8 mouse cellular contexts compared by ENCODE assay signal in genomic region chr17:35866281-35866831, GRCm38 (mm10). TPM values are rescaled to one million over a fixed set of nuclear protein-coding genes. Genes with fewer than 3 reads are reported as not detected.
DNase-seq lines count a peak whose midpoint lies in the region; ATAC-seq lines count a peak whose summit lies in the region.

No protein-coding gene starts in this region.

- no peaks in the 10 kb centered on the region for H3K27me3 ChIP-seq in heart, embryonic 11.5 days (ENCODE audit: control insufficient read depth, insufficient read depth, low read length)
- H3K27me3 ChIP-seq in stomach, embryonic 14.5 days (ENCODE audit: control insufficient read depth, insufficient read depth, low read length) = no peaks in the 10 kb centered on the region

- H3K9ac ChIP-seq in heart, embryonic 11.5 days (ENCODE audit: low read depth, low read length) = peak overlapping the region; percentile 90
- H3K9ac ChIP-seq in stomach, embryonic 14.5 days (replicated peaks; ENCODE audit: low read depth, low read length) = peak overlapping the region; percentile 74

- peak overlapping the region; percentile 98 for H3K4me2 ChIP-seq in heart, embryonic 11.5 days
- H3K4me2 ChIP-seq in stomach, embryonic 14.5 days (replicated peaks; ENCODE audit: low read depth, low read length) = peak overlapping the region; percentile 92

- peak overlapping the region; percentile 83 for H3K27ac ChIP-seq in heart, embryonic 11.5 days (ENCODE audit: low read depth, low read length)
- H3K27ac ChIP-seq in stomach, embryonic 14.5 days (ENCODE audit: low read length) = peak overlapping the region; percentile 96

- no peaks in the 10 kb centered on the region; the same call in 1 of the 2 replicates for H3K9me3 ChIP-seq in heart, embryonic 11.5 days (replicated peaks; ENCODE audit: control insufficient read depth, low read length)
- H3K9me3 ChIP-seq in stomach, embryonic 14.5 days (ENCODE audit: control insufficient read depth, low read depth, low read length) = no peaks in the 10 kb centered on the region

- peak overlapping the region; percentile 49 for H3K4me3 ChIP-seq in heart, embryonic 11.5 days (ENCODE audit: low read depth, low read length)
- H3K4me3 ChIP-seq in stomach, embryonic 14.5 days (ENCODE audit: low read depth, low read length) = peak overlapping the region; percentile 63

- peak; percentile 43 for ATAC-seq in heart, embryonic 11.5 days (replicated peaks; ENCODE audit: insufficient number of reproducible peaks, low FRiP score, low TSS enrichment)
- peak; percentile 48; the same call in 1 of the 2 replicates for ATAC-seq in stomach, embryonic 14.5 days (ENCODE audit: insufficient number of reproducible peaks, insufficient read depth, low FRiP score, low read depth)

- peaks cover 35% of the 10 kb centered on the region for H3K4me1 ChIP-seq in heart, embryonic 11.5 days (ENCODE audit: control insufficient read depth, insufficient read depth, low read length)
- H3K4me1 ChIP-seq in stomach, embryonic 14.5 days (ENCODE audit: control insufficient read depth, insufficient read depth, low read length) = peaks cover 37% of the 10 kb centered on the region; the same call in 1 of the 2 replicates

- DNase-seq in right cerebral cortex, postnatal 14 days = peak; percentile 44
- no peak for DNase-seq in right cerebral cortex, postnatal 36 days (ENCODE audit: low spot score in 2 of 2)
- DNase-seq in cerebellum, postnatal 4 days (ENCODE audit: low spot score in 2 of 2) = peak; percentile 35 to 57
- DNase-seq in kidney, postnatal 25 days = peak; percentile 59 to 84
- peak; percentile 65 for DNase-seq in mesoderm, embryonic 11.5 days (ENCODE audit: low read depth, low spot score)
- no peak for DNase-seq in T-cell, adult 2 months (ENCODE audit: low spot score)

- H3K36me3 ChIP-seq in heart, embryonic 11.5 days (ENCODE audit: control insufficient read depth, insufficient read depth, low read length) = peaks cover 8% of the 10 kb centered on the region
- H3K36me3 ChIP-seq in stomach, embryonic 14.5 days (ENCODE audit: control insufficient read depth, insufficient read depth, low read length) = no peaks in the 10 kb centered on the region

- WGBS in heart, embryonic 11.5 days (ENCODE audit: insufficient replicate concordance) = 0% methylated on average over 30 of the region's 38 CpGs
- whole genome bisulfite sequencing in stomach, embryonic 14.5 days = 0% methylated on average over 36 of the region's 38 CpGs

RNA-seq across cellular contexts. Expression of gene Ppp1r18, which starts 1.0 kb away (rescaled TPM):
- 21.3 and 25.0 TPM in 2 replicates for polyA plus RNA-seq in heart, embryonic 11.5 days (2014; fragmentation: Nextera tagmentation; extraction: Ambion mirVana)
- polyA plus RNA-seq in stomach, embryonic 14.5 days (2014; fragmentation: Nextera tagmentation; extraction: Ambion mirVana) = 18.8 and 20.1 TPM in 2 replicates

RNA-seq across cellular contexts. Expression of gene Nrm, which starts 5.2 kb away (rescaled TPM):
- 44.5 and 48.1 TPM in 2 replicates for polyA plus RNA-seq in heart, embryonic 11.5 days (2014; fragmentation: Nextera tagmentation; extraction: Ambion mirVana)
- polyA plus RNA-seq in stomach, embryonic 14.5 days (2014; fragmentation: Nextera tagmentation; extraction: Ambion mirVana) = 65.3 and 67.1 TPM in 2 replicates

RNA-seq across cellular contexts. Expression of gene Dhx16, which starts 13.3 kb away (rescaled TPM):
- 23.8 and 25.9 TPM in 2 replicates for polyA plus RNA-seq in heart, embryonic 11.5 days (2014; fragmentation: Nextera tagmentation; extraction: Ambion mirVana)
- polyA plus RNA-seq in stomach, embryonic 14.5 days (2014; fragmentation: Nextera tagmentation; extraction: Ambion mirVana) = 34.0 and 38.0 TPM in 2 replicates

RNA-seq across cellular contexts. Expression of gene Mdc1, which starts 25.0 kb away (rescaled TPM):
- 19.0 and 19.5 TPM in 2 replicates for polyA plus RNA-seq in heart, embryonic 11.5 days (2014; fragmentation: Nextera tagmentation; extraction: Ambion mirVana)
- 18.7 and 19.2 TPM in 2 replicates for polyA plus RNA-seq in stomach, embryonic 14.5 days (2014; fragmentation: Nextera tagmentation; extraction: Ambion mirVana)

RNA-seq across cellular contexts. Expression of gene Tubb5, which starts 28.2 kb away (rescaled TPM):
- polyA plus RNA-seq in heart, embryonic 11.5 days (2014; fragmentation: Nextera tagmentation; extraction: Ambion mirVana) = 855 and 931 TPM in 2 replicates
- 932 and 983 TPM in 2 replicates for polyA plus RNA-seq in stomach, embryonic 14.5 days (2014; fragmentation: Nextera tagmentation; extraction: Ambion mirVana)

Comparison
In these comparisons a context has a peak if more than half of its experiments do, and no peak if none do; other contexts are left out.
1. DNase-seq: peak in right cerebral cortex, postnatal 14 days (single experiment), cerebellum, postnatal 4 days (2 of 2), kidney, postnatal 25 days (2 of 2) and mesoderm, embryonic 11.5 days (single experiment); none in right cerebral cortex, postnatal 36 days (0 of 2) and T-cell, adult 2 months (single experiment).